Mouse (Mus musculus) heart, postnatal 14 days (tissue): ENCODE results near the gene Cisd1. TPM values are rescaled to one million over a fixed set of nuclear protein-coding genes. Genes with fewer than 3 reads are reported as not detected.

Experiments used
- DNase-seq, 2 experiments: peaks; one replicate each; pipeline ENCODE4 v3.0.0; 2021 to 2022
- intact Hi-C: fragments of 180-260 bp; cut with DNase I; formaldehyde crosslinking; loops from one replicate; pipeline ENCODE4 v1.15.1; 2025
- total RNA-seq, 2 experiments: library from RNA; stranded (reverse); gene quantifications; 2 replicates each; pipeline ENCODE4 v1.2.3; 2021

Gene Cisd1
- total RNA-seq, 2 experiments from 2014 or later = 271 to 276 TPM

DNA sequence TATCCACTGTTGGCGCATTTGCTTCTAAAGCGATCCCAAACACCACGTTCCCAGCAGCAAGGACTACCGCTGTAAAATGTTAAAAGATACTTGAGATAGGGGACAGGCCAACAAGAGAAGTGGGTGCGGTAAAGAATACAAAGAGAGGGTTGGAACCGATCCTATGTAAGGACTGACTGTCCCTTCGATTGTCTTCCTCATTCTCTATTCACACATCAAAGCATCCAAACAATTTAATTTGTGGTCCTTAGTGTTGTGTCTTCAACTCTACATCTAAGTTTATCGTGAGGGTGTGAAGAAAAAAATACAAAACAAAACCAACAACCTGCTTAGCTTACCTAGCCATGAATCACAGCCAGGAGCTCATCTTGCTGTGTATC is 60.6 kb downstream of the Cisd1 start:
- intact Hi-C loops = loop anchor here (5.0 kb wide), 1 partner anchor 47 kb away; the partner anchor contains the start of gene Tfam

More for the DNA sequence above, 60.6 kb downstream of the Cisd1 start:
- no peak for DNase-seq

Other genes starting within 250 kb of the Cisd1 start
- 10 to 100 TPM; 22.1 to 27.9 TPM for gene Bicc1, start 185.3 kb downstream of the Cisd1 start, total RNA-seq
- 10 to 100 TPM; 56.6 to 56.8 TPM for gene Tfam, start 106.7 kb downstream of the Cisd1 start, total RNA-seq
- 10 to 100 TPM; 41.5 to 42.2 TPM for gene Ube2d1, start 59.7 kb downstream of the Cisd1 start, total RNA-seq
- gene Ipmk, start 2.8 kb upstream of the Cisd1 start, total RNA-seq = 10 to 100 TPM; 14.4 to 14.6 TPM